Mouse (Mus musculus) brain, embryonic 14.5 days (tissue): ENCODE measurements around the gene Cad.

Experiments
- CTCF ChIP-seq: fragments of 200-500 bp; IDR thresholded peaks from 2 replicates; pipeline ENCODE4 v1.5.1; 2012; ENCODE audit warnings: inconsistent platforms, mild to moderate bottlenecking, moderate library complexity, borderline replicate concordance; ENCODE audit not compliant: insufficient read depth, insufficient read length; ENCODE audit errors: extremely low read depth
- POLR2A ChIP-seq: fragments of 200-500 bp; IDR thresholded peaks from 2 replicates; pipeline ENCODE4 v1.6.1; 2012; ENCODE audit warnings: mild to moderate bottlenecking, inconsistent platforms, borderline replicate concordance; ENCODE audit not compliant: poor library complexity, insufficient read depth, insufficient read length, severe bottlenecking; ENCODE audit errors: extremely low read depth

DNA sequence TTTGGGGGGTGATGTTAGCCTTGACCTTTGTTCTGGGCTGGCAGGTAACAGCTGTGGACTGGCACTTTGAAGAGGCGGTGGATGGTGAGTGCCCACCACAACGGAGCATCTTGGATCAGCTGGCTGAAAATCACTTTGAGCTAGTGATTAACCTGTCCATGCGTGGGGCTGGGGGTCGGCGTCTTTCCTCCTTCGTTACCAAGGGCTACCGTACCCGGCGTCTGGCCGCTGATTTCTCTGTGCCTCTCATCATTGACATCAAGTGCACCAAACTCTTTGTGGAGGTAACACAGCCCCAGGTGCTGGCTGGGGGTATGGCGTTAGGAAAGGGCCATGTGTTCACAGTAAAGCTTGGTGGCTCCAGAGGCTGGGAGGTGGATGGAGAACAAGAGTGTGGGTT, 17.2 kb downstream of the Cad start:
- TF ChIP-seq CTCF (no peak), POLR2A (no peak)
